Mouse (Mus musculus): ENCODE results near the gene Gpr85.
"Not testable (repeated sequence)": the region's sequence is repeated elsewhere in the genome, so short reads cannot be mapped to it uniquely, and the experiment has no call there.

The Gpr85 gene

DNA sequence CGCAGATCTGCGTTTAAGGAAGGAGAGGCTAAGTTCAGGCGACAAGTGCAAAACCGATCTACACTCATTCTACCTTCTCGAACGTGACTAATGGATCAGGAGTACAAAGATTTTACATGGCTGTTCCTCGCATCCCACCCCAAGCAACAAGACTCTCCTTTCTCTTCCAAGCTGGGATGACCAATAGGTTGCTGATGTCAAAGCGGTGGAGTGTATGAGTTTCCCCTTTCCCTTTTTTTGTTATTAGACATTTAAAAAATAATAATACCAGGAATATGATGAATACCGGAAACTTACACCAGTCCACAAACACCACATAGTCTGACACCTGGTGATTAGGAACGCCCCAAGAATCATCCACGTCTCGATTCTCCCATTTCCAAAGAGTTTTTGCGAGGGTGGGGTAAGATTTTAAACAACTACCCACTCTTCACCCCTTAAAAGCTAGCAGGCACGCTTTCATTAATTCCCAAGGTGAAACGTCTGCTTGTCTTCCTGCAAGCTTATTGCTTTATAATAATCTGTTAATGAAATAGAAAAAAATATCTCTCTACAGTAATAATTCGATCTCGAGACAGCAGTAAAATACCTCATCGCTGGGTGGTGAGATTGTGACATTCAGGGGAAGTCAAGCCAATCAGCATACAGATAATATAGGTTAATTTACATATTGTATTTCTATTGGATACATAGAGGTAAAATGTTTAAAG lies at the start of gene Gpr85:
TSS of gene Gpr85 (minus strand) at position 598 of the 710 bp plus-strand sequence.
- DNase-seq (ENCODE audit: extremely low read depth, low read depth): peak; percentile 50

DNA sequence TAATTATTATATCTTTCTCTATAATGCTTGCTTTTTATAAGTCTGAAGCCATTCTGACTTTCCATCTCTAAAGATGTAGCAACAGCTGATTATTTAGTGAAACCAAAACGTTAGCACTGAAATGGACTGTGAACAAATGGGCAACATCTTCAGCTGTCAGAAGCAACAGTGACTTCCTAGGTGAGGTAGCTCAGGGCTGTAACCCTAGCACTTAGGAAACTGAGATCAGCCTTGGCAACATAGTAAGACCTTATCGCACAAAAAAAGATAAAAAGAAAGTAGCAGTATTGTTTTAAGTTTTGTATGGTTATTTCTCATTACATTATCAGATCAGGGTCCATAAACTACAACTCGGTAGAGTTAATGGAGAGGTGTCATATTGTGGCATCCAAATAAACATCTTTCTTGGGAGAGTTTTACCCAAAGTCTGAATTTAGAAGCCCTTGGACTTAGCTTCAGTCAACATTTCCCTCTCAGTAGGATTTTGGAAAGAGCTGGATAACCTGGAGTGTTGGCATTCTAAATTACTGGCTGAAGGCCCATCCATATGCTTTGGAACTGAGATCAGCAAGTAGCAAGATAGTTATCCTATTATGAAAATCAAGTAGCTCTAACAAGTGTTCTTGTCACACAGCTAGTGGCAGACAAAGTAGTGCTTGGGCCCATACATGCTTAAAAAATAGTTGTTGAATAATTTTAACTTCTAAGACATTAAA lies 45.3 kb upstream of the Gpr85 start:
- DNase-seq (ENCODE audit: extremely low read depth, low read depth): no peak

- no peak for DNase-seq (ENCODE audit: extremely low read depth, low read depth)
Observed at GRCm38 (mm10) chr6:13882919-13883318, 43.2 kb upstream of the Gpr85 start.

DNA sequence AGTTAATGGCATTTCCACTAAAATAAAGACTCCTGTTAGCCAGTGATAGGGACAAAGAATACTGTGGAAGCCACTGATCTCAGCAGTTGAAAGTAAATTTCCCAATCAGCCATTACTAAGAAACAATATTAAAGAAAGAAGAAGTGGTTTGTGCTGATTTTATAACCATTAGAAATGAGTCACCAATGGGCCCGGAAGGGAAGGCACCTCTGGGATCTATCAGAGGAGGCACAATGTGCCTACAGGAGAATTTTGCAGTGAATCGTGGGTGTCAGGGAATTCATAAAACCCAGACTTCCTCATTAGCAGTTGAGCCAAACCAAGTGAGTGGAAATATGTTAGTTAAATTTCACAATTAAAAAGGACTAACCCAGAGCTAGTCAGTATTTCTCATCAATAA lies 34.2 kb upstream of the Gpr85 start:
- no peak for DNase-seq (ENCODE audit: extremely low read depth, low read depth)

DNA sequence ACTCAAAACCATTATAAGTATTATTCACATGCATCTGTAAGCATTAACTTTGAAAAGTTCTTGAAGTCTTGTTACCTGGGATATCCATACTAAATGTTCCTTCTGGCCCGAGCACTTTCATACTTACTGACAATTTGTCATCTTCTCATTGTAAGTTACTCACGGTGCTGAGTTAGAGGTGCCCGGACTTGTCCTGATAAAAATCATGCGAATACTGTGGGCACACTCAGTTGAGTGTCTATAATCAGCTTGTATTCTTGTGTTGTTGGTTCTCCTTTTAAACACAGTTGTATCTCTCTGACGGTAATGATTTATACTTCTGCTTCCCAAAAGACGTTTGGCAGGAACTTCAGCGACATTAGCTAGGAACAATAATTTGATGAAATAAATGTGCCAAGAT lies 32.3 kb upstream of the Gpr85 start:
- no peak for DNase-seq (ENCODE audit: extremely low read depth, low read depth)

DNA sequence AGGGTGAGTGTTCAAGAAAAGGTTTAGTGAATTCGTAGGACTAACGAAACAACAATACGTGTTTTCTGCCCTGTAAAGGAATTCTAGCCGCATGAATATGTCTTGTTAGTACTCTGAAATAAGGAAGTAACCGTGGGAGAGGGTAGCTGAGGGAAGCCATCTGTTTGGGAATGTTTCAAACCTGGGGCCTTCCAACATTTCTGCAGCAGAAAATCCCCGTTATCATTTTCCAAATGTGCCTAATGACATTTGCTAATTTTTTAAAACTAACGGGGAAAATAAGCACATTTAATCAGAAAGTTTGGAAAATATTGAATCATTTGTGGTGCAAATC lies 31.9 kb upstream of the Gpr85 start:
- DNase-seq (ENCODE audit: extremely low read depth, low read depth): no peak

DNA sequence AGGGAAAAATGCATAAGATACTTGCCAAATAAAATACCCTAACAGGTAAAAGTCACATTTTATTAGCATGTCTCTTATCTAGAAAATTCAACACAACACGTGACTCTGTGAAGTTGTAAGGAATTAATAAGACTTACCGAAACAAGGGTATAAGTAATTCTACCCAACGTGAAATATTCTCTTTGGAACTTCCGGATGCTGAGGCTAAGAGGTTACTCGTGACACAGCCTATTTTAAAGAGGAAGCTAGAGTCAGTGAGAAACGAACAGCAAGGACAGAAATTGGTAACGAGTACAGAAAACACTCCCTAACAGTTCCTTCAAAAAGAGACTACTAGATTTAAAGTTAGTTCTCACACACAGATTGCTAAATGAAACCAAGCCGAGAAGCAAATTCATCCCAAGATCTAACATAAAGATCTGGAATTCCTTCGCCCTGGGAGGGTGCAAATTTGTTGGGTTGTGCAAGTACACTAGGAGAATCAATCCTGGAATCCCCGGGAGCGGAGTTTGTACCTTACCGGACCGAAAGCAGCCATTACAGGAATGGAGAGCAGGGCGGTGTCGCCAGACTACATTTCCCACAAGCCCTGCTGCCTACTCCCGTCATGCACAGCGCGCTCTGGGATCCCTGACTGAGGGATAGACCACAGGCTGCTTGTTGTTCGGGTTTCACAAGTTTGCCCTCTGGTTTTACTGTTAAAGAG lies 31.3 kb upstream of the Gpr85 start, which contains the start of gene 2610001J05Rik:
TSS of gene 2610001J05Rik (minus strand) at position 600 of the 706 bp plus-strand sequence.
- peak; percentile 87 for DNase-seq (ENCODE audit: extremely low read depth, low read depth)

DNA sequence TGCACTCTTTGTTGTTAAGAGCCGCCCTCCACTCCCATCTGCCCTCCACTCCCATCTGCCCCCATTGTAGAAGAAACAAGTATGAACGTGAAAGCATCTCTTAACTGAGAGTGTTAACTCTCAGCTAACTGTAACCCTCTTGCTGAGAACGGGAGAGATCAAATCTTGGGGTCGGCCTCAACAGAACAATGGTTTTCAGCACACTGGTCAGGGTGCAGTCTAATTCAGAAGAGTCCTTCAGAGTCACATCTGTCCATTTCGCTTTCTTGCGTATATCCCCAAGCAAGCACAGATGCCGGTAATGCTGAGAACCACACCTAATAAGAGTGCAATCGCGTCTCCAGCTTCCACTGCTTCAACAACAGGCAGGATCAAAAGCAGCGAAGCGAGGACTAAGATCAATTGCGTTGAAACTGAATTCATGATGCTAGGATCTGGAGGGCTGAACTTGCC lies 30.6 kb upstream of the Gpr85 start:
- no peak for DNase-seq (ENCODE audit: extremely low read depth, low read depth)

DNA sequence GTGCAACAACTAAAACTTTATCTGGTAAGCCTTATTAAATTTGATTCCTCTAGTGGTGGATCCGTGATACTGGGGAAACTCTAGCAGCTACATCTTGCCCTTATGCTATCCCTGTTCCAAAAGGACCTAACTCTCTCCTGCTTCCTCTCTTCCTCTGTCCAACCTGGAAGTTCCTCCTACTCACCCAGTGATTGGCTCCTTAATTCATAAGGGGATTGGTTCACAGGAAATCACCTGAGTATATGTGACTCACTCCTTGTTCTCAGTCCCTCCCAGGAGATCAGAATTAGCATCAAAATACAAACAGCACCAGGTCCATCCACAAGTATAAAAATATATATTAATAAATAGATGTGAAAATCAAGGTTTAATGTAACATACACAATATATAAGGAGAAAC lies 20.9 kb upstream of the Gpr85 start:
- no peak for DNase-seq (ENCODE audit: extremely low read depth, low read depth)

GRCm38 (mm10) chr6:13859877-13860585 lies 20.3 kb upstream of the Gpr85 start:
- DNase-seq (ENCODE audit: extremely low read depth, low read depth): no peak

DNA sequence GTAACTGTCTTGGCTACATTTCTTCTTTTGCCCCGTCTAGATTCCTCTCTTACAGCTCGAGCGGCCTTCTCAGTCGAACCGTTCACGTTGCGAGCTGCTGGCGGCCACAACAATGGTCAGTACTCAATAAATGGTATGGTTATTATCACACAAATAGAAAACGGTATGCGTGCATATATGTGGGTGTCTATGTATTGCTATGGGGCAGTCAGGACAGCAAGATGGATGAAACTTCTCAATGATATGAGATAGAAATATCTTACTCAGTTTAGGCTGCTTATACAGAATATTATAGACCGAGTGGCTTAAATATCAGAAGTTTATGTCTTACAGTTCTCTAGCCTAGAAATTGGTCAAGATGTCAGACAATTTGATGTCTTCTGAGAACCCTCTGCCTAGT lies 14.5 kb upstream of the Gpr85 start:
- DNase-seq (ENCODE audit: extremely low read depth, low read depth): no peak

DNA sequence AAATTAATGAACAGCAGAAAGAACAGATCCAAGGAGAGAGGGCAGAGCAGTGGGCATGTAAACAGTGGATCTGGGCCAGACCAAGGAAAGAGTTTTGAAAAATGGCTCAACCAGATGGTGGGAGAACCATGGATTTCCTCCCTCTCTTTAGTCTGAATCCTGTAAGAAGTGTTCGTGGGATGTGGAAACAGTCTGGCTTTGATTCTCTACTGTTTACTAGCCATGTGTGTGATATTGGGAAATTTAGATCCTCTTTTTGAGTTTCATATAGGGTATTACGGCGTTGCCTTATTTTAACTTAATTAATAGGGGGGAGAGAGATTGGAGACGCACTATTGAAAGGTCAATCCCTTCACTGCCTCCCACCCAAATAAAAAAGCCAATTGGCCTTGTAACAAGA lies 13.5 kb upstream of the Gpr85 start:
- no peak for DNase-seq (ENCODE audit: extremely low read depth, low read depth)

GRCm38 (mm10) chr6:13846031-13846430 lies 6.3 kb upstream of the Gpr85 start:
- DNase-seq (ENCODE audit: extremely low read depth, low read depth): not testable (repeated sequence)

DNA sequence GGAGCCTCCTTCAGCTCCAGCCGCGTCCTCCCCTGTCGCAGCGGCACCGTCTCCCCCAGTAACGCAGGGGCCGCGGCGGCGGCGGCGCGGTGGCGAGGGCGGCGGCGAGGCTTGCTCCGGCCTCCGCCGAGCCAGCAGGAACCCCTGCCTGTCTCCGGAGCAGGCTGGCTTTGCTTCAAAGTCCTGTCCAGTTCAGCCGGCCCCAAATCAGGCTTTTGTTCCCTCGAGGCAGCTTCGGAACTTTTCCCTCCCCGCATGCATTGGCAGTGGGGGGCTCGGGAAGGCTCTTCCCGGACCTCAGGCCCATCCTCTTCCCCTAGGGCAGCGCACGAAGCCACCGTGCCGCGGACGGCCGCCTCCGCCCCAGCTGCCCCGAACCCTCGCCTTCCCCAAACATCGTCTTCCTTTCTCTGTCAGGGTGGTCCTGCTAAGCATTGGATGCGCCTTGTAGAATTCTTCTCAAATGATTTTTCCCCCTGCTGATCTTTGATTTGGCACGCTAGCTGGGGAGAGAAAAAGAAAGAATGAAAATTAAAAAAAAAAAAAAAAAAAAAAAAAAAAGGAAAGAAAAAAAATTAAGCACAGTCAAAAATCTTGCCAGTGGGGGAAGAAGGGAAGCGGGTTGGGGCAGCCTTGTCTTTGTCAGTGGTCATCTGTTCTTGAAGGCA lies 931 bp downstream of the Gpr85 start:
- no peak for DNase-seq (ENCODE audit: extremely low read depth, low read depth)

DNA sequence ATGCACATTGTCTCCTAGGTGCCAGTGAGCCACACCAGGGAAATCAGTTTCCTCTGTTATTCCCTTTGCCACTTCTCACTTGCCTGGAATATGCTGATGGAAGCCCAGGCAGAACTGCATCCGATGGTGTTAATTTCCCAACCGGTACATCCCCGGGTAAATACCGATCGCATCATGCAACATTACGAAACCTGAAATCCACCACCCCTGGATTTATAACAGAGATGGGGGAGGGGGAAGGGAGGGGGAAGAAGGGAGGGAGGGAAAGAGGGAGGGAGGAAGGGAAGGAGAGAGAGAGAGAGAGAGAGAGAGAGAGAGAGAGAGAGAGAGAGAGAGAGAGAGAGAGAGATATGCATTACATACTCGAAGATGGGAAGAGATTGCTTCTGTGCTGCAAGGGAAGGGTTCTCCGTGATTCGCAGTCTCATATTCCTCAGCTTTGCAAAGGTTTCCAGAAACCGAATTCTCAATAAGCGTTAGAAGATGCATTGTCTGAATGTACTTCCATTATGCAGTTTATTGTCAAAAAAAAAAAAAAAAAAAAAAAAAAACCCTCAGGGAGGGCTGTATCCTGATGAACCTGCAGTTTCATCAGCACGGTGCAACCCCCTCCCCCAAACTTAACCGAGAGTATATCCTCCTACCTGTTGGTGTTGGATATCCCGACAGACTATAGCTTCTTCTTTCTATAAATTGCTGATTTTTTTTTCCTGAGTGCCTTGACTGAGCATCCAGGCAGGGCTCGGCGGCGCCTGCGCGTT lies 1.6 kb downstream of the Gpr85 start:
- no peak for DNase-seq (ENCODE audit: extremely low read depth, low read depth)

DNA sequence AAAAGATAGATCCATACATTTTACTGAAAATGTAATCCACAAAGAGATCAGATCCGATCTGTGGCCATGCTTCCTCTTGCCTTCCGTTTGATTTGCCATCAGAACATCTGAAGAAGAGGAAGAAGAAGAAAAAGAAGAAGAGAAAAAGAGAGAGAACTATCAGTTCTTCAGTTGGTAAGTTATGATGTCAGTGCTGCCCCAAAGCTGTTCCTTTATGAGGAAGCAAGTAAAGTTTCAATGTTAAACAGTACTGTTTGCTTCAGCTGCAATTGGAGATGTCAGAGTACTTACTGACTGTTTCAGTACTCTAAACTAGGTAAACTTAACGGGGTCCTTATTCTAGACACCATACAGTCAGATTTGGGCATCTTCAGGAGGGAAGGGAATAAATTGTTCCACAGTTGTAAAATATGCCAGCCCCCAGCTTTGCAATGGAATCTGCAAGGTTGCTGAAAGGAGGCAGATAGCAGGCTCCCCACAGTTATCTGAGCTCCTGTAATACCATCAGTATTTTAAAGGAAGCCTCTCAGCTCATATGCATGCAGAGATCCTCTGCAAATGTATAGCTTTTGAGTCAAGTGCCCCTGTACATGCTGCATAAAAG lies 2.7 kb downstream of the Gpr85 start:
- DNase-seq (ENCODE audit: extremely low read depth, low read depth): no peak

GRCm38 (mm10) chr6:13835720-13836665 lies 3.7 kb downstream of the Gpr85 start:
- no peak for DNase-seq (ENCODE audit: extremely low read depth, low read depth)

- DNase-seq (ENCODE audit: extremely low read depth, low read depth): no peak
Observed at GRCm38 (mm10) chr6:13832770-13833169, 7.0 kb downstream of the Gpr85 start.

DNA sequence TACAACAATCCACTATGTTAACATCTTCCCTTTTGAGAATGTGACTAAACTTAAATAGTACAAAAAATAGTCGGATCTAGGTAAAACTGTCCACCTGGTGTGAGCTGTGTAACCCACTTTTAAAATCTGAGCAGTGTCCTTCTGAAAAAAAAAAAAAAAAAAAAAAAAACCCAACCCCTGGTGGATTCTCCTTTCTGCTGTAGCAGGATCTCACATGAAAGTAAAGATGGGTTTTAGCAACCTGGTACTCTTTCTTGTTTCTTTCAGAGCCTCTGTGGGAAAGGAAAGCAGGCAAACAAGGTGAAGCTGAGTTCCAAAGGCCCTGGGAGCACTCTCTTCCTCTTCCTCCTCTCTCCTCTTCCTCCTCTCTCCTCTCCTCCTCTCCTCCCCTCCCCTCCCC lies 10.9 kb downstream of the Gpr85 start:
- no peak for DNase-seq (ENCODE audit: extremely low read depth, low read depth)
